Mouse (Mus musculus): Measurements from ENCODE around the gene Ifrd2.

Gene Ifrd2

GRCm38 (mm10) chr9:107576357-107577107 is 10.9 kb upstream of the Ifrd2 start, which contains the start of gene Hyal1:
Gene Hyal1, plus strand, starts transcription at chr9:107576927.
- DNase-seq, result no peak

GRCm38 (mm10) chr9:107577871-107578270 is 9.6 kb upstream of the Ifrd2 start:
- no peak for DNase-seq

- DNase-seq, result no peak
These were observed 8.9 kb upstream of the Ifrd2 start, which contains the start of gene Naa80 for GRCm38 (mm10) chr9:107578587-107578986. Gene Naa80, plus strand, starts transcription at chr9:107578887.

GRCm38 (mm10) chr9:107579023-107579900 is 8.2 kb upstream of the Ifrd2 start:
- no peak for DNase-seq

GRCm38 (mm10) chr9:107580501-107581317 is 6.7 kb upstream of the Ifrd2 start, which contains the start of gene Hyal3:
Gene Hyal3, plus strand, starts transcription at chr9:107580818.
- peak; percentile 85 for DNase-seq

GRCm38 (mm10) chr9:107581584-107581983 is 5.9 kb upstream of the Ifrd2 start:
- no peak for DNase-seq

- DNase-seq, result no peak
These were observed 4.9 kb upstream of the Ifrd2 start for GRCm38 (mm10) chr9:107582509-107583062.

- no peak for DNase-seq
These were observed 4.3 kb upstream of the Ifrd2 start for GRCm38 (mm10) chr9:107583174-107583573.

- no peak for DNase-seq
These were observed 938 bp upstream of the Ifrd2 start for GRCm38 (mm10) chr9:107586504-107586903.

- no peak for DNase-seq
These were observed 594 bp downstream of the Ifrd2 start for GRCm38 (mm10) chr9:107587833-107588639.

- no peak for DNase-seq
These were observed 2.8 kb downstream of the Ifrd2 start for GRCm38 (mm10) chr9:107590058-107590772.

GRCm38 (mm10) chr9:107590773-107591060 is 3.3 kb downstream of the Ifrd2 start:
- DNase-seq, result no peak

- no peak for DNase-seq
These were observed 5.9 kb downstream of the Ifrd2 start for GRCm38 (mm10) chr9:107593101-107593976.

GRCm38 (mm10) chr9:107594281-107595062 is 7.0 kb downstream of the Ifrd2 start:
- DNase-seq, result no peak

GRCm38 (mm10) chr9:107596619-107597569 is 9.5 kb downstream of the Ifrd2 start:
- DNase-seq, result no peak

GRCm38 (mm10) chr9:107598385-107598784 is 10.9 kb downstream of the Ifrd2 start:
- DNase-seq, result no peak

- DNase-seq, result no peak
These were observed 12.0 kb downstream of the Ifrd2 start for GRCm38 (mm10) chr9:107599433-107599832.

- peak; percentile 51 for DNase-seq
These were observed 12.4 kb downstream of the Ifrd2 start for GRCm38 (mm10) chr9:107599842-107600241.
